Mouse (Mus musculus) MEL (cell line): Measurements from ENCODE around the gene Srrm2.

Experiments
- BHLHE40 ChIP-seq: IDR thresholded peaks from 2 replicates; pipeline ENCODE4 v1.6.1; 2012; ENCODE audit warnings: low read depth, mild to moderate bottlenecking, inconsistent platforms, low read length, improper control_type of control experiment, borderline replicate concordance
- ELF1 ChIP-seq: IDR thresholded peaks from 2 replicates; pipeline ENCODE4 v1.6.1; 2014; ENCODE audit warnings: low read depth, mild to moderate bottlenecking, inconsistent platforms, low read length, improper control_type of control experiment, moderate library complexity
- JUND ChIP-seq: IDR thresholded peaks from 2 replicates; pipeline ENCODE4 v1.6.1; 2011; ENCODE audit warnings: low read depth, mild to moderate bottlenecking, improper control_type of control experiment, low read length
- MAZ ChIP-seq: IDR thresholded peaks from 2 replicates; pipeline ENCODE4 v1.6.1; 2012; ENCODE audit warnings: low read depth, mild to moderate bottlenecking, inconsistent platforms, low read length, improper control_type of control experiment
- POLR2AphosphoS5 ChIP-seq: IDR thresholded peaks from 2 replicates; pipeline ENCODE4 v1.6.1; 2012; ENCODE audit warnings: low read depth, borderline replicate concordance, mild to moderate bottlenecking, inconsistent platforms, low read length, moderate library complexity, mixed read lengths
- SIN3A ChIP-seq: IDR thresholded peaks from 2 replicates; pipeline ENCODE4 v1.6.1; 2012; ENCODE audit warnings: low read length, improper control_type of control experiment, inconsistent platforms
- ZNF384 ChIP-seq: IDR thresholded peaks from 2 replicates; pipeline ENCODE4 v1.6.1; 2012; ENCODE audit warnings: low read depth, mild to moderate bottlenecking, inconsistent platforms, low read length, improper control_type of control experiment

- TF ChIP-seq MAZ = no peak
- TF ChIP-seq ZNF384 = no peak
- TF ChIP-seq POLR2AphosphoS5 = no peak
- no peak for TF ChIP-seq ELF1
- TF ChIP-seq BHLHE40 = no peak
- no peak for TF ChIP-seq SIN3A
- TF ChIP-seq JUND = no peak
Observed at GRCm38 (mm10) chr17:23762976-23763375, 27.4 kb upstream of the Srrm2 start.
